Mouse (Mus musculus): ENCODE measurements around the gene As3mt. TPM values are rescaled to one million over a fixed set of nuclear protein-coding genes. Genes with fewer than 3 reads are reported as not detected.

Gene As3mt
- 45.6 and 50.6 TPM in 2 replicates for polyA plus RNA-seq (2014; fragmentation: Nextera tagmentation; extraction: Ambion mirVana)

DNA sequence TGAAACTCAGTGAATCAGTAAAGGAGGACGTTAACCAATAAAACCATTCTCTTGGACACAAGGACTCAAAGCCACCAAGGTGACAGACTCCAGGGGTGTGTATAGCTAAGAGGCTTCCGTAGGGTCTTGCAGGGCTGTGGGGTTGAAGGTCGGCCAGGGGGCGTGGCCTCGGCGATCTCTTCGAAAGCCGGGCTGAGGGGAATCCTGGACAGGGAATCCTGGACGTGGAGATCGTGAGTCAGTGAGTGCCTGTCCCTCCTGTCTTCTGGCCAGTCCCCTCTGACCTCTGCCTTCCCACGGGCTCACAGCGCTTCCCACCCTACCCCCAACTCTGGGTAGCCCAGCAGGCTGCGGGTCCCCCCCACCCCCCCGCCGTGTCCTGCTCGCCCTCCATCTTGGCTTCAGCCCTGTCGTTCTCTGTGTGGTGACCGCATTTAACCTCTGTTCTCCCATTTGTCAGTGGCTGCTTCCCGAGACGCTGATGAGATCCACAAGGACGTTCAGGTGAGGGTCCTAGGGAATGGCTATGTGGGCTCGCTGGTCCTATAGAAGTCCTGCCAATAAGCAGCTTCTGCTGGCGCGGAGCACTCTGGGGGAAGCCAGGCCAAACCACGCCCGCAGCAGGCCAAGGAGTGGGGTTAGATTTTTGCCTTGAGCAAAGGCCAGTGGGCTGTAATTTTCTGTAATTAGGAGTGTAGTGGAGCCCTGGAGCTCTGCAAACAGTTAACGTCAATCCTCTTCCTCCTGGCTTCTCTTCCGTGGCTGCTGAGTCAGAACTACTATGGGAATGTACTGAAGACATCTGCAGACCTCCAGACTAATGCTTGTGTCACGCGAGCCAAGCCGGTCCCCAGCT lies at the start of gene As3mt:
Gene As3mt (plus strand): TSS at position 163 of the 856 bp plus-strand sequence.
- H3K9ac ChIP-seq (ENCODE audit: low read length): peak within 1 kb of the TSS; percentile 53
- WGBS: 7% methylated on average over 31 of the region's 31 CpGs
- H3K4me1 ChIP-seq (replicated peaks; ENCODE audit: control insufficient read depth, insufficient read depth, low read length): peaks cover 4% of the 10 kb centered on the region; the same call in 1 of the 2 replicates
- H3K9me3 ChIP-seq (ENCODE audit: control insufficient read depth, low read length): no peaks in the 10 kb centered on the region
- peak within 1 kb of the TSS; percentile 73 for H3K27ac ChIP-seq (ENCODE audit: low read depth)
- no peaks in the 10 kb centered on the region for H3K36me3 ChIP-seq (ENCODE audit: control insufficient read depth, insufficient read depth, low read length)
- H3K27me3 ChIP-seq (replicated peaks; ENCODE audit: control insufficient read depth, insufficient read depth, low read length): no peaks in the 10 kb centered on the region
- peak within 1 kb of the TSS; percentile 48 for H3K4me3 ChIP-seq (ENCODE audit: low read depth, low read length)
- peak; percentile 86 for DNase-seq (ENCODE audit: low spot score)
- ATAC-seq (replicated peaks; ENCODE audit: low FRiP score, low TSS enrichment, low read depth): peak; percentile 89
- H3K4me2 ChIP-seq (ENCODE audit: low read length): peak within 1 kb of the TSS; percentile 77

DNA sequence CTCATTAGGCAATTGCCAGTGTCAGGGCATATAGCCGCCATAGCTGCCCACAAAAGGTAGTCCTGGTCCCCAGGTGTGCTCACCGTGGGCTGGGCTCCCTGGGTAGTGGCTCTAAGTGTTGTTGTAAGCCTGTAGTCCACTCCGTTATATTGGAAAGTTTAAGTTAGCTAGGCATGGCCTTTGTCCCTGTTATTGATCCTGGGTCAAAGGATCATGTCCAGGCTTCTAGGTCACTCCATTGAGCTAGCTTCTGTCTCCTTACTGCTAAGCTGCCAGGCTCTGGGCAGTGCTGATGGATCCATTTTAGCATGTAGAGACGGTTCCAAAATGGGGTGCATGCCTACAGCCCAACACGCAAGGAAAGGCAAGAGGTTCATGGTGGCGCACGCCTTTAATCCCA lies 48.9 kb upstream of the As3mt start:
- Histone ChIP-seq H3K4me1 (replicated peaks; ENCODE audit: control insufficient read depth, insufficient read depth, low read length) (no peaks in the 10 kb centered on the region), H3K4me2 (ENCODE audit: low read length) (no peak overlapping the region), H3K27ac (ENCODE audit: low read depth) (no peak overlapping the region), H3K9ac (ENCODE audit: low read length) (no peak overlapping the region), H3K9me3 (ENCODE audit: control insufficient read depth, low read length) (no peaks in the 10 kb centered on the region), H3K36me3 (ENCODE audit: control insufficient read depth, insufficient read depth, low read length) (peaks cover 37% of the 10 kb centered on the region), H3K4me3 (ENCODE audit: low read depth, low read length) (no peak overlapping the region), H3K27me3 (replicated peaks; ENCODE audit: control insufficient read depth, insufficient read depth, low read length) (no peaks in the 10 kb centered on the region)
- WGBS: 91% methylated on average over 7 of the region's 7 CpGs
- ATAC-seq (replicated peaks; ENCODE audit: low FRiP score, low TSS enrichment, low read depth) (no peak), DNase-seq (ENCODE audit: low spot score) (no peak)

DNA sequence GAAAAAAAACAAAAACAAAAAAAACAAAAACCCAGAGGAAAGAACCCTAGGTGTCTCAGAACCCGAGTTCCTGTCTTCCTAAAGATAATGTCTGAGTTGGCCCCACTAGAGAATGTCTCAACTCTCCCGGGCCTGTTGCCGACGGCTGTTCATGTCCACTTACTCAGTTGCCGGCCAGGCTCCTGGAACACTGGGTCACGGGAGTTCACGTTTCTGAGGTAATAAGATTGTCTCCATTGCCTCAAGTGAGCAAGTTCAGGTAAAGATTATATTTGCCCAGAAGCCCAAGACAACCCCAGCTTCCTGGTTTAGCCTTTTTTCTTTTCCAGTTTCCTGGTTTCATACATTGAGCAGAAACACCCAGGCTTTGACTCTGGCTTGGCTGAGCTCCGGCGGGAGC lies 48.4 kb upstream of the As3mt start:
- no peaks in the 10 kb centered on the region for H3K27me3 ChIP-seq (replicated peaks; ENCODE audit: control insufficient read depth, insufficient read depth, low read length)
- H3K4me3 ChIP-seq (ENCODE audit: low read depth, low read length): no peak overlapping the region
- H3K4me2 ChIP-seq (ENCODE audit: low read length): no peak overlapping the region
- H3K4me1 ChIP-seq (replicated peaks; ENCODE audit: control insufficient read depth, insufficient read depth, low read length): no peaks in the 10 kb centered on the region
- no peaks in the 10 kb centered on the region for H3K9me3 ChIP-seq (ENCODE audit: control insufficient read depth, low read length)
- no peak overlapping the region for H3K27ac ChIP-seq (ENCODE audit: low read depth)
- no peak for ATAC-seq (replicated peaks; ENCODE audit: low FRiP score, low TSS enrichment, low read depth)
- H3K9ac ChIP-seq (ENCODE audit: low read length): no peak overlapping the region
- peaks cover 32% of the 10 kb centered on the region for H3K36me3 ChIP-seq (ENCODE audit: control insufficient read depth, insufficient read depth, low read length)
- WGBS: 74% methylated on average over 9 of the region's 9 CpGs
- no peak for DNase-seq (ENCODE audit: low spot score)

DNA sequence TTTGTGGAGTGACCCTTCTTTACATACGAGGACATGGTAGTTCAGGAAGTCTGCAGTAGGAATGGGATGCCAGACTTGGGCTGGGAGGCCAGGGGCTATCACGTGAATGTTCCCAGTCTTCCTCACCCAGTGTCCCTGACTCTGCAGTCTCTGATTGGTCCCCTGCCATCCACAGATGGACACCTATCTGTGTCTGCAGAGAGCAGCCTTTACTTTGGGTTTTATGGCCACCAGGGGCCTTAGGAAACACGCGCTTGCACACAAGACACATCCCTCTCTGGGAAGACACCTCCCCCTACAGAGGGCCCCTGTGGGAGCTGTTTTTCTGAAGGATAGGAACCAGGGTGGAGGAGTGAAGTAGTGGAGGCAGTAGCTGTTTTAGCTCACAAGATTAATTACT lies 45.7 kb upstream of the As3mt start:
- 0 out of 2 replicates have a peak, but pooled peaks have one; percentile 32 for ATAC-seq (replicated peaks; ENCODE audit: low FRiP score, low TSS enrichment, low read depth)
- H3K27me3 ChIP-seq (replicated peaks; ENCODE audit: control insufficient read depth, insufficient read depth, low read length): no peaks in the 10 kb centered on the region

DNA sequence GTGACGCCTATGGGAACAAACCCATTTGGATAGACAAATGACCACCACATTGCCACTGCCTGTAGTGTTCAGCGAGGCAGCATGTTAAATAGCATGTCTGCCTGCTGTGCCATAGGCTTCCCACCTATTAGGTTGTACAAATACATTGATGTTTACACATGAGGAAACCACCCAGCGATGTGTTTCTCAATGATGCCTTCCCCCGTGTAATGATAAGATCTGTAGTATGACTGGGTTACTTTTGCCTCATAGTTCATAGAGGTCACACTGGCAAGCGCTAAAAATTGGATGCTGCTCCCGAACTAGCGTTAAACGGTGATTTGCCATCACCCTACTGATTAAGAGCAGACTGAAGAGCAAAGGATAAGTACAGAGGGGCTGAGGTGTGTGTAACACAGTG lies 45.0 kb upstream of the As3mt start:
- H3K27me3 ChIP-seq (replicated peaks; ENCODE audit: control insufficient read depth, insufficient read depth, low read length): no peaks in the 10 kb centered on the region
- ATAC-seq (replicated peaks; ENCODE audit: low FRiP score, low TSS enrichment, low read depth): no peak
- H3K9me3 ChIP-seq (ENCODE audit: control insufficient read depth, low read length): no peaks in the 10 kb centered on the region

More for the DNA sequence above, 45.7 kb upstream of the As3mt start:
- H3K4me1 ChIP-seq (replicated peaks; ENCODE audit: control insufficient read depth, insufficient read depth, low read length): no peaks in the 10 kb centered on the region
- no peak overlapping the region for H3K27ac ChIP-seq (ENCODE audit: low read depth)
- no peak overlapping the region for H3K4me3 ChIP-seq (ENCODE audit: low read depth, low read length)
- 38% methylated on average over 4 of the region's 4 CpGs for WGBS
- H3K9ac ChIP-seq (ENCODE audit: low read length): no peak overlapping the region
- no peaks in the 10 kb centered on the region for H3K9me3 ChIP-seq (ENCODE audit: control insufficient read depth, low read length)
- H3K4me2 ChIP-seq (ENCODE audit: low read length): no peak overlapping the region
- no peak for DNase-seq (ENCODE audit: low spot score)
- H3K36me3 ChIP-seq (ENCODE audit: control insufficient read depth, insufficient read depth, low read length): peaks cover 5% of the 10 kb centered on the region

DNA sequence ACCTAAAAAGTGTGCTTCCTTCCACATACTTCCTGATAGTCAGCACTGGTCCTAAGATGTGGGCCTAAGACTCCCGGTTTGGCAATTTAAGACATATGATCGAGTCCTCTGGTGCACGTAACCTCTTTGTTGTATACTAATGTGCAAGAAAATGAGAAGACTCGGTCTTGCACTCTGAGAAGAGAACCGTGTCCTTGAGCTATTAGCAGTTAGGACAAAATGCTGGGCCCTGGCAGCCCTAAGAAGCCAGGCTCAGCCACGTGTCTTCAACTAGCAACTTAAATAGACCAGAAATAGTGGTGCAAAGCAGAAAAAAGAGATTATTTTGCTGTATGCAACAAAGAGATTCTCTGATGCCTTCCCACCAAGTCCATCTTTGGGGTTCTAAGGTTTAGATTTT lies 44.5 kb upstream of the As3mt start:
- Histone ChIP-seq H3K9ac (ENCODE audit: low read length) (no peak overlapping the region), H3K27me3 (replicated peaks; ENCODE audit: control insufficient read depth, insufficient read depth, low read length) (no peaks in the 10 kb centered on the region), H3K4me3 (ENCODE audit: low read depth, low read length) (no peak overlapping the region), H3K4me2 (ENCODE audit: low read length) (no peak overlapping the region), H3K27ac (ENCODE audit: low read depth) (no peak overlapping the region), H3K9me3 (ENCODE audit: control insufficient read depth, low read length) (no peaks in the 10 kb centered on the region), H3K36me3 (ENCODE audit: control insufficient read depth, insufficient read depth, low read length) (no peaks in the 10 kb centered on the region), H3K4me1 (replicated peaks; ENCODE audit: control insufficient read depth, insufficient read depth, low read length) (no peaks in the 10 kb centered on the region)
- DNase-seq (ENCODE audit: low spot score) (no peak), ATAC-seq (replicated peaks; ENCODE audit: low FRiP score, low TSS enrichment, low read depth) (no peak)
- 86% methylated on average over 6 of the region's 6 CpGs for WGBS

More for the DNA sequence above, 45.0 kb upstream of the As3mt start:
- WGBS: 72% methylated on average over 8 of the region's 8 CpGs
- Histone ChIP-seq H3K27ac (ENCODE audit: low read depth) (no peak overlapping the region), H3K9ac (ENCODE audit: low read length) (no peak overlapping the region), H3K4me3 (ENCODE audit: low read depth, low read length) (no peak overlapping the region), H3K4me2 (ENCODE audit: low read length) (no peak overlapping the region), H3K4me1 (replicated peaks; ENCODE audit: control insufficient read depth, insufficient read depth, low read length) (no peaks in the 10 kb centered on the region), H3K36me3 (ENCODE audit: control insufficient read depth, insufficient read depth, low read length) (no peaks in the 10 kb centered on the region)
- no peak for DNase-seq (ENCODE audit: low spot score)

DNA sequence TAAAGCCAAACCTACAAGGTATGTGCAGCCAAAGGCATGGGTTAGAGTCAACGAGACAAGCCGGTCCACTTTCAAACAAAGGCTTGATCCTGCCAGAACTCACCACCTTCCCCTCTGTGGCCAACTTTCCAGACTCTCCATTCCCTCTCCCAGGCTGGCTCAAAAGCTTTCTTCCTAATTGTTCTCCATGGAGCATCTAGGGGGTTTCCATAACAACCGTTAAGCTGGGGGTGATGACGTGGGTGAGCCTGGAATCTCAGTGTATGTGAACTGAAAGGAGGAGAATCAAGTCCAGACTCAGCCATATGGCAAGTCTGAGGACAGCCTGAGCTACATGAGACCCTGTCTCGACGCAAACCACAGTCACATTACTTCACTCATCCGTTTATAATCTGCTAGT lies 41.8 kb upstream of the As3mt start:
- H3K36me3 ChIP-seq (ENCODE audit: control insufficient read depth, insufficient read depth, low read length): no peaks in the 10 kb centered on the region
- no peak overlapping the region for H3K27ac ChIP-seq (ENCODE audit: low read depth)
- H3K9me3 ChIP-seq (ENCODE audit: control insufficient read depth, low read length): no peaks in the 10 kb centered on the region
- no peak overlapping the region for H3K9ac ChIP-seq (ENCODE audit: low read length)
- 59% methylated on average over 7 of the region's 7 CpGs for WGBS
- H3K4me1 ChIP-seq (replicated peaks; ENCODE audit: control insufficient read depth, insufficient read depth, low read length): no peaks in the 10 kb centered on the region
- H3K4me3 ChIP-seq (ENCODE audit: low read depth, low read length): no peak overlapping the region
- no peak for DNase-seq (ENCODE audit: low spot score)
- ATAC-seq (replicated peaks; ENCODE audit: low FRiP score, low TSS enrichment, low read depth): no peak
- H3K4me2 ChIP-seq (ENCODE audit: low read length): no peak overlapping the region
- no peaks in the 10 kb centered on the region for H3K27me3 ChIP-seq (replicated peaks; ENCODE audit: control insufficient read depth, insufficient read depth, low read length)

DNA sequence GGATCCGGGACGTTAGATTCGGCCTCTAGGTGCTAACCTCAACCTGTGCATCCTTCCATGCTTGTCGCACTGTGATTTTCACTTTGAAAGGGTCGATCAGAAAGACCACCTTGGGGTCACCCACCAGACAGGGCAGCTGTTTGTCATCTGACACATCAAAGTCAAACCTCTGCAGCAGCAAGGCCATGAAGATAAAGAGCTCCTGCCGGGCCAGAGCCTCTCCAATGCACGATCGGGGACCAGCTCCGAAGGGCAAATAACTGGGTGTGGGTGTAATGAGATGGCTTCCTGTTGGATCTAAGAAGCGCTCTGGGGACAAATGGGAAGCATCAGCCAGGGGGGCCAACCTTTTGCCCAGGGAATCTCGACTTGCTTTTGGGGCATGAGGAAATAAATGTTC lies 40.0 kb upstream of the As3mt start:
- Histone ChIP-seq H3K27ac (ENCODE audit: low read depth) (no peak overlapping the region), H3K27me3 (replicated peaks; ENCODE audit: control insufficient read depth, insufficient read depth, low read length) (no peaks in the 10 kb centered on the region), H3K36me3 (ENCODE audit: control insufficient read depth, insufficient read depth, low read length) (no peaks in the 10 kb centered on the region), H3K4me1 (replicated peaks; ENCODE audit: control insufficient read depth, insufficient read depth, low read length) (no peaks in the 10 kb centered on the region), H3K4me3 (ENCODE audit: low read depth, low read length) (no peak overlapping the region), H3K9ac (ENCODE audit: low read length) (no peak overlapping the region), H3K9me3 (ENCODE audit: control insufficient read depth, low read length) (no peaks in the 10 kb centered on the region), H3K4me2 (ENCODE audit: low read length) (no peak overlapping the region)
- 56% methylated on average over 11 of the region's 11 CpGs for WGBS
- ATAC-seq (replicated peaks; ENCODE audit: low FRiP score, low TSS enrichment, low read depth) (no peak), DNase-seq (ENCODE audit: low spot score) (no peak)

DNA sequence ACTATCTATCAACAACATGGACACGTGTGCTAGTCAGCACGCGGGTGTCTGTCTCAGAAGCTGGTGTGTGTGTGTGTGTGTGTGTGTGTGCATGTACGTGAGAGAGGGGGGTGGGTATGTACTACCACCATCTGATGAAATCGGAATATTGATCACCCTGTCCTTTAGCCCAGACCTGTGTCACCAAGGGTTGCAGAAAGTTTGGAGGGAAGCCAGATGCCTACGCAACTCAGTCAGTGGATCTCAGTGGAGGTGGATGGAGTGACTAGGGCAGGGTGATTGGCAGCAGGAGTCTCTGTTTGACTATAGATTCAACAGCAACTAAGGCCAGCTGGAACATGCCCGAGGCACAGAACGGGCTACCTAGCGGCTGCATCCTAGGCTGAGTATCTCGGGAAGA lies 39.0 kb upstream of the As3mt start:
- H3K36me3 ChIP-seq (ENCODE audit: control insufficient read depth, insufficient read depth, low read length): no peaks in the 10 kb centered on the region
- WGBS: 86% methylated on average over 10 of the region's 10 CpGs
- DNase-seq (ENCODE audit: low spot score) (no peak), ATAC-seq (replicated peaks; ENCODE audit: low FRiP score, low TSS enrichment, low read depth) (no peak)
- no peak overlapping the region for H3K27ac ChIP-seq (ENCODE audit: low read depth)
- H3K9me3 ChIP-seq (ENCODE audit: control insufficient read depth, low read length): no peaks in the 10 kb centered on the region
- no peaks in the 10 kb centered on the region for H3K4me1 ChIP-seq (replicated peaks; ENCODE audit: control insufficient read depth, insufficient read depth, low read length)
- H3K4me3 ChIP-seq (ENCODE audit: low read depth, low read length): no peak overlapping the region
- no peaks in the 10 kb centered on the region for H3K27me3 ChIP-seq (replicated peaks; ENCODE audit: control insufficient read depth, insufficient read depth, low read length)
- H3K4me2 ChIP-seq (ENCODE audit: low read length): no peak overlapping the region
- H3K9ac ChIP-seq (ENCODE audit: low read length): no peak overlapping the region
